Mouse (Mus musculus) liver, embryonic 13.5 days (tissue): Measurements from ENCODE around the gene Rgcc. TPM values are rescaled to one million over a fixed set of nuclear protein-coding genes. Genes with fewer than 3 reads are reported as not detected.

Source experiments
- ATAC-seq: fragments of 200-750 bp; cut with Nextera tagmentation; 2 replicates; pipeline ENCODE4 v1.8.0; 2017; ENCODE audit warnings: low read depth, mild to moderate bottlenecking, moderate number of reproducible peaks, moderate library complexity
- DNase-seq: peaks from one replicate; pipeline ENCODE4 v3.0.0; 2022
- H3K27ac ChIP-seq: fragments of 300-500 bp; sonication (generic); 2 replicates; pipeline ENCODE4 v1.5.1; 2015; ENCODE audit warnings: moderate library complexity, mild to moderate bottlenecking, inconsistent platforms
- H3K27me3 ChIP-seq: fragments of 300-500 bp; sonication (generic); 2 replicates; pipeline ENCODE4 v1.6.1; 2015; ENCODE audit warnings: mild to moderate bottlenecking, inconsistent platforms
- H3K36me3 ChIP-seq: fragments of 300-500 bp; sonication (generic); 2 replicates; pipeline ENCODE4 v1.6.1; 2015; ENCODE audit warnings: mild to moderate bottlenecking, inconsistent platforms
- H3K4me1 ChIP-seq: fragments of 300-500 bp; sonication (generic); replicated peaks from 2 replicates; pipeline ENCODE4 v1.6.1; 2015; ENCODE audit warnings: inconsistent platforms
- H3K4me2 ChIP-seq: fragments of 300-500 bp; sonication (generic); 2 replicates; pipeline ENCODE4 v1.6.1; 2015; ENCODE audit warnings: inconsistent platforms, mild to moderate bottlenecking, moderate library complexity
- H3K4me3 ChIP-seq: fragments of 300-500 bp; sonication (generic); replicated peaks from 2 replicates; pipeline ENCODE4 v1.5.1; 2015; ENCODE audit warnings: mild to moderate bottlenecking, inconsistent platforms
- H3K9ac ChIP-seq: fragments of 300-500 bp; sonication (generic); 2 replicates; pipeline ENCODE4 v1.6.1; 2015; ENCODE audit warnings: mild to moderate bottlenecking, inconsistent platforms
- H3K9me3 ChIP-seq: fragments of 300-500 bp; sonication (generic); replicated peaks from 2 replicates; pipeline ENCODE4 v1.6.1; 2016; ENCODE audit warnings: inconsistent platforms
- WGBS: fragments of 180-500 bp; shearing (Covaris S2); methylation state at CpG from one replicate; pipeline ENCODE4 v1.1.7; 2015; ENCODE audit not compliant: insufficient replicate concordance; 5-methylcytosine and 5-hydroxymethylcytosine counted together
- polyA plus RNA-seq: library from polyadenylated mRNA; unstranded; fragments of >200 nt; fragmentation: Nextera tagmentation; extraction: Ambion mirVana; gene quantifications from 2 replicates; pipeline ENCODE4 v1.2.1, GENCODE M21; 2015

Gene Rgcc
- polyA plus RNA-seq, 1 experiment from 2014 or later = 322 TPM

- Histone ChIP-seq H3K4me2 (no peak overlapping the region), H3K4me3 (no peak overlapping the region), H3K27me3 (no peaks in the 10 kb centered on the region), H3K9me3 (no peaks in the 10 kb centered on the region), H3K4me1 (no peaks in the 10 kb centered on the region), H3K27ac (no peak overlapping the region), H3K9ac (no peak overlapping the region), H3K36me3 (no peaks in the 10 kb centered on the region)
- no peak for ATAC-seq
- 74% methylated on average over 12 of the region's 12 CpGs for WGBS
- DNase-seq = no peak
These were observed 62.0 kb downstream of the Rgcc start for GRCm38 (mm10) chr14:79239402-79239801.

Other genes starting within 250 kb of the Rgcc start
- gene Zfp957, start 54.3 kb downstream of the Rgcc start, polyA plus RNA-seq = not detected in 2 replicates
- gene Naa16, start 89.1 kb upstream of the Rgcc start, polyA plus RNA-seq = 33.4 and 44.5 TPM in 2 replicates
- gene Mtrf1, start 96.1 kb upstream of the Rgcc start, polyA plus RNA-seq = 5.7 and 6.8 TPM in 2 replicates
- 3.0 and 3.6 TPM in 2 replicates for gene Kbtbd7, start 124.9 kb upstream of the Rgcc start, polyA plus RNA-seq
- 2.6 and 3.0 TPM in 2 replicates for gene Kbtbd6, start 150.2 kb upstream of the Rgcc start, polyA plus RNA-seq
- gene Elf1, start 179.5 kb upstream of the Rgcc start, polyA plus RNA-seq = 11.9 and 13.8 TPM in 2 replicates
- gene Wbp4, start 179.9 kb upstream of the Rgcc start, polyA plus RNA-seq = 17.6 and 20.6 TPM in 2 replicates